Mouse (Mus musculus) forebrain, embryonic 16.5 days (tissue): ENCODE results near the gene Gpr171. TPM values are rescaled to one million over a fixed set of nuclear protein-coding genes. Genes with fewer than 3 reads are reported as not detected.
A peak's percentile ranks its signal among the peaks of the same experiment; 100 is the strongest.

Source experiments
- ATAC-seq: fragments of 200-750 bp; cut with Nextera tagmentation; 2 replicates; pipeline ENCODE4 v1.8.0; 2017; ENCODE audit warnings: mild to moderate bottlenecking, moderate library complexity
- H3K27ac ChIP-seq: fragments of 300-500 bp; sonication (generic); 2 replicates; pipeline ENCODE4 v1.5.1; 2014; ENCODE audit warnings: low read length, control low read depth
- H3K27me3 ChIP-seq: fragments of 300-500 bp; sonication (generic); replicated peaks from 2 replicates; pipeline ENCODE4 v1.6.1; 2014; ENCODE audit warnings: low read length; ENCODE audit not compliant: control insufficient read depth, insufficient read depth
- H3K36me3 ChIP-seq: fragments of 300-500 bp; sonication (generic); 2 replicates; pipeline ENCODE4 v1.6.1; 2014; ENCODE audit not compliant: control insufficient read depth, insufficient read depth
- H3K4me1 ChIP-seq: fragments of 300-500 bp; sonication (generic); replicated peaks from 2 replicates; pipeline ENCODE4 v1.6.1; 2014; ENCODE audit warnings: low read length; ENCODE audit not compliant: control insufficient read depth, insufficient read depth
- H3K4me2 ChIP-seq: fragments of 300-500 bp; sonication (generic); 2 replicates; pipeline ENCODE4 v1.6.1; 2014; ENCODE audit warnings: mild to moderate bottlenecking, low read length, control low read depth
- H3K4me3 ChIP-seq: fragments of 300-500 bp; sonication (generic); replicated peaks from 2 replicates; pipeline ENCODE4 v1.5.1; 2014; ENCODE audit warnings: mild to moderate bottlenecking, low read length, control low read depth
- H3K9ac ChIP-seq: fragments of 300-500 bp; sonication (generic); replicated peaks from 2 replicates; pipeline ENCODE4 v1.6.1; 2014; ENCODE audit warnings: low read depth, low read length, control low read depth
- H3K9me3 ChIP-seq: fragments of 300-500 bp; sonication (generic); 2 replicates; pipeline ENCODE4 v1.6.1; 2016; ENCODE audit warnings: low read length; ENCODE audit not compliant: control insufficient read depth
- WGBS: fragments of 180-500 bp; shearing (Covaris S2); extraction: QIAGEN DNeasy Blood & Tissue Kit; methylation state at CpG from one replicate; pipeline ENCODE4 v1.1.7; 2014; 5-methylcytosine and 5-hydroxymethylcytosine counted together
- polyA plus RNA-seq: library from polyadenylated mRNA; unstranded; fragments of >200 nt; fragmentation: Nextera tagmentation; extraction: Ambion mirVana; gene quantifications from 2 replicates; pipeline ENCODE4 v1.2.1, GENCODE M21; 2015

Gene Gpr171
- polyA plus RNA-seq, 1 experiment from 2014 or later, result 1.8 TPM

DNA sequence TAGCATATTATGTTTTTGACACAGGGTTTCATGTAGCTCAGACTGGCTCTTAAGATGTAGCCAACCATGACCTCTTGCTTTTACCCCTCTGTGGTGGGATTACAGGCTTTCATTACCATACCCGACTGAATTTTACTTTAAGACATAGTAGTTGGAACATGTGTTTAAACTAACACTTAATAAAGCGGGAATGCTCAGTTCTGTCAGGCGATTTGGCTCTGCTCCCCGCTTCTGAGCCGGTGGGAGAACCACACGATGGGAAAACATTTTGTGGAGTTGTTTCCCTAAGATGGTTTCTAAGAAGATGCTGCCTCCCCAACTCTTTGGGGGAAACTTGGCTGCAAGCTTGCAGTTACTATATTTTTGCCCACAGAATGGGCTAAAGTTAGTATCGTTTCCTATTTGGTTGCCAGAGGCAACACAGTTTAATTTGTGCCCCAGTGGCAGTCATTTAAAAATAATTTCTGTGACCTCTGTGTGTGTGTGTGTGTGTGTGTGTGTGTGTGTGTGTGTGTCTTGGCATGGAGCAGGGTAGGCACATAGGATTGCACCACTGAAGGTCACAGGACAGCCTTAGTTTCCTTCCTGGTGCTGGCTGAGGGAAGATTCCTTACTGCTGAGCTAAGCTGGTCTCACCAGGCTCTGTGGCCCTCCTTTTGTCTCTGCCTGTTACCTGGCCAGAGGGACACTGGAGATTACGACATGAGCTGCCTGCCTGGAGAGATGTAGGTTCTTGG lies 34.9 kb downstream of the Gpr171 start:
- Histone ChIP-seq H3K4me2 (no peak overlapping the region), H3K27me3 (no peaks in the 10 kb centered on the region), H3K4me3 (no peak overlapping the region), H3K9ac (no peak overlapping the region), H3K4me1 (no peaks in the 10 kb centered on the region), H3K36me3 (no peaks in the 10 kb centered on the region), H3K27ac (no peak overlapping the region), H3K9me3 (no peaks in the 10 kb centered on the region)
- 72% methylated on average over 8 of the region's 8 CpGs for WGBS
- ATAC-seq, result no peak

DNA sequence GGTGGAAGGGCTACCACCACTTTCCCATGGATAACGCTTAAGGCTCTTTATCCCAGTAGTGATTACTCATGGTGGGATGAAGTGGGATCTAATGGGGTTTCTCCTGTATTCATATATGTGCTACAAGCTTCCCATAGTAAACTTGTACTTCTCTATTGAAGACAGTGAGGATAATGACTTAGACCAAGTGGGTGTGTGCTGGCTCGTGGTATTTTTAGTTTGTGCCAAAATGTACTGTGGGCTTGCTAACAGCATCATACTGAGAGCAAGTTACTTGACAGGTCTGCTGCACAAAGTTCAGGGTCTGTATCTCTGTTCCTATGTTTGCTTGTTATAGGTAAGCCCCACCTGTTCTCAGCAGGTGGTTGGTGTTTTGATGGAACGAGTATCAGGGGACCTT lies 35.7 kb downstream of the Gpr171 start:
- H3K9ac ChIP-seq, result no peak overlapping the region
- H3K27ac ChIP-seq, result no peak overlapping the region
- no peak for ATAC-seq
- no peak overlapping the region for H3K4me3 ChIP-seq
- no peaks in the 10 kb centered on the region for H3K4me1 ChIP-seq
- H3K27me3 ChIP-seq, result no peaks in the 10 kb centered on the region
- WGBS, result 88% methylated on average over 3 of the region's 3 CpGs
- no peaks in the 10 kb centered on the region for H3K36me3 ChIP-seq
- no peaks in the 10 kb centered on the region for H3K9me3 ChIP-seq
- no peak overlapping the region for H3K4me2 ChIP-seq

DNA sequence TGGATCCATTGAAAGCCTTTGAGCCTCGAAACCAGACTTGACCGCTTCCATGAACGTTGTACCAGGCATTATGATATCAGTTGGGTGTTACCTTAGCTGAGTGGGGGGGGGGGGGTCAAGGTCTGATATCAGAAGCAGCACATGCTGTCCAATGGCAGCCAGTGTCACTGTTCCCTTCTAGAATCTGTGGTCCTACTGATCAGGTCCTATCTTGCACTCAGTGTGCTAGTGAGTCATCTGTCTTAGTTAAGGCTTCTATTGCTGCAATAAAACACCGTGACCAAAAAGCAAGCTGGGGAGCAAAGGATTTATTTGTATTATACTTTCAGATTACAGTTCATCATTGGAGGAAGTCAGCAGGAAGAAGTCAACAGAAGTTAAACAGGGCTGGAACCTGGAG lies 38.2 kb downstream of the Gpr171 start:
- 98% methylated on average over 4 of the region's 4 CpGs for WGBS
- Histone ChIP-seq H3K4me2 (no peak overlapping the region), H3K27ac (no peak overlapping the region), H3K9ac (no peak overlapping the region), H3K4me1 (peaks cover 5% of the 10 kb centered on the region), H3K36me3 (no peaks in the 10 kb centered on the region), H3K4me3 (no peak overlapping the region), H3K27me3 (no peaks in the 10 kb centered on the region), H3K9me3 (no peaks in the 10 kb centered on the region)
- ATAC-seq, result no peak

DNA sequence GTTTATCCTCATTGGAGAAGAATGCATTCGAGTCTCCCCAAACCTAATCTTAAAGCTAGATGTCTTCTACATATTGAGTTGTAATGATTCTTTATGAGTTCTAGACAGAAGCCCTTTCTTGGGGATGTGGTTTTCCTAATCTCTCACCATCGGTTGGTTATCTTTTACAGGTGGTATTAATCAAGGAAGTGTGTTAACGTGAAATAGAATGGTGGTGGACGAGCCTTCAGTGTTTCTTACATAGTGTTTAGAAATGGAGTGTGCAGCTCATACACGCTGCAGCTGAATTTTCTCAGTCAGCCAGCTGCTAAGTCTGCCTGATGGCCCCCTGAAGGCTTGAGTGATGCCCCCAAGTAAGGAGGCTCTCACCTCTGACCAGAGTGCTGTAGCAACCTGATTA lies 39.5 kb downstream of the Gpr171 start:
- no peak overlapping the region for H3K27ac ChIP-seq
- H3K36me3 ChIP-seq, result no peaks in the 10 kb centered on the region
- no peaks in the 10 kb centered on the region for H3K9me3 ChIP-seq
- no peak overlapping the region for H3K9ac ChIP-seq
- no peaks in the 10 kb centered on the region for H3K27me3 ChIP-seq
- no peak overlapping the region for H3K4me3 ChIP-seq
- no peak overlapping the region for H3K4me2 ChIP-seq
- peaks cover 5% of the 10 kb centered on the region for H3K4me1 ChIP-seq
- WGBS, result 62% methylated on average over 5 of the region's 5 CpGs
- no peak for ATAC-seq

DNA sequence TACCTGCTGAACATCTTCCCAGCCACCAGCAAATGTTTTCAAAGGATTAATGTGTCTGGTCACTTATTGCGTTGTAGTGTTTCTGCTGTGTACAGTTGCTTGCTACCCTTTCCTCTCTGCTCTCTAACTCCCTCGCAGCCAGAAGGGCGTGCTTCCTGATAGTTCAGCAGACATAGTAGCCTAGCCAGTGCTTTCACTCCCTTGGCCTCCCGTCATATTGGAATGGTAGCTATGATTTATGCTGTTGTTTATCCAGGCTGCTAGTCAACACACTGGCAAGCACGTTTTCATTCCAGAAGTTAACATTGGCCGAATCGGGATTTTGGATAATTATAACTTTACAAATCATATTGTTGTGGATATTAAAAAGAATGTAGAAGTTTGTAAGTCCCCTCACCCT lies 41.5 kb downstream of the Gpr171 start:
- no peaks in the 10 kb centered on the region for H3K27me3 ChIP-seq
- H3K27ac ChIP-seq, result no peak overlapping the region
- no peak overlapping the region for H3K4me3 ChIP-seq
- no peak for ATAC-seq
- peaks cover 5% of the 10 kb centered on the region for H3K4me1 ChIP-seq
- H3K9ac ChIP-seq, result no peak overlapping the region
- 88% methylated on average over 7 of the region's 7 CpGs for WGBS
- H3K9me3 ChIP-seq, result no peaks in the 10 kb centered on the region
- no peak overlapping the region for H3K4me2 ChIP-seq
- H3K36me3 ChIP-seq, result no peaks in the 10 kb centered on the region

DNA sequence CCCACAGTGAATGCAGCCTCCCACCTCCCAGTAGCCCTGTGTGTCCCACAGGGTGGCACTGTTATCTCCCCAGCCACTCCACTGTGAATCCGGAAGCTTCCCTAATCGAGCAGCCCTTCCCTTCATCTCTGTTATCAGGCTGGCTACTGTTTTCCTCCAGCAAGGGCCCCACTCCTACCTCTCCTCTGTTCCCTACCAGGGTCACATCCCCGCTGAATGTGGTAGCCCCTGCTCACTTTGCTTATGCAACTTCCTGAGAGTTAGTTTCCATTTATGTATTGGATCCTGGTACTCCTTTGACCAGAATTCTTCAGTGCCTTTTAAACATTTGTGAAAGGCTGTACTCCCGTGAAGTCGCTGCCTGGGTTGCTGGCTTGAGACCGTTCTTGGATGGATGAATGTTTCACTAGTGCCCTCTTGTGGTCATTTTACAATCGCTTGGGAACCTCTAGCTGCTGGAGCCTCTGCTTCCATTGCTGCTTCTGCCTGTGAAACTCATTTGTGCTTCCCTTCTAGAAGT lies 42.5 kb downstream of the Gpr171 start:
- ATAC-seq, result peak; percentile 97
- WGBS, result 5% methylated on average over 7 of the region's 7 CpGs
- no peaks in the 10 kb centered on the region for H3K27me3 ChIP-seq
- no peaks in the 10 kb centered on the region for H3K36me3 ChIP-seq
- H3K4me2 ChIP-seq, result peak overlapping the region; percentile 32
- no peak overlapping the region for H3K4me3 ChIP-seq
- peaks cover 5% of the 10 kb centered on the region for H3K4me1 ChIP-seq
- no peaks in the 10 kb centered on the region for H3K9me3 ChIP-seq
- H3K27ac ChIP-seq, result no peak overlapping the region
- H3K9ac ChIP-seq, result no peak overlapping the region; the same call in 1 of the 2 replicates

DNA sequence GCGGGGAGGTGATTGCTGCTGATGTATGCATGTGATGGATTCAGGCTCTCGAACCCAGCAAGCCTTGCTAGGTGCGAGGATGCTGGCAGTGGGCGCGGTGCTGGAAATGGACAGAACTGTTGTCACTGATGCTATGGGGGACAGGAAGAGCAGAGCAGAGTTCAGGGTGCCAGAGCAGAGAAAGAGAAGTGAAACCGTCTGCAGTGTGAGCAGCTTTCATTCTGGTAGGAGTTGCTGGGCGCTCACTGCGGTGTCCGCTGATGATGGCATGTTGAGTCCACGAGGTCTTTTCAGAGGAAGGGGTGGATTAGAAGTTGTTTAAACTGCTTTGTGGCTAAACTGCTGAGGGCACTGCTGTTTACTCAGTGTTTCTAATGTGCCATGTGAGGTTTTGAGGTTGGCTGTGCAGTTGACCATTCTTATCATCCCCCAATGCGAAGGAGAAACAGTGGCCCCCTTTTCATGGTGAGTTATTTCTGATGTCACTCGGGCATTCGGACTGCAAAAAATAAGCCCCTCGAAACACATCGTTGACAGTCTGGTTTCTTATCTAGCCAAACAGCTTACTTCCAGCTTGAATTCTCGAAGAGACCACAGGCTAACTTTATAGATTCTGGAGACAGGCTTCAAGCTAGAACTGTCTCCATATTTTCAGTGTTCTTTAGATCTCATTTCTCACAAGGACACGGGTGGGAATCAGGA lies 46.6 kb downstream of the Gpr171 start:
- ATAC-seq, result no peak
- Histone ChIP-seq H3K9ac (no peak overlapping the region), H3K36me3 (no peaks in the 10 kb centered on the region), H3K4me2 (no peak overlapping the region), H3K27me3 (no peaks in the 10 kb centered on the region), H3K27ac (no peak overlapping the region), H3K4me3 (no peak overlapping the region), H3K4me1 (peaks cover 5% of the 10 kb centered on the region), H3K9me3 (no peaks in the 10 kb centered on the region)
- WGBS, result 89% methylated on average over 17 of the region's 17 CpGs

Other genes starting within 250 kb of the Gpr171 start
- gene Clrn1, start 216.5 kb downstream of the Gpr171 start, polyA plus RNA-seq, result 0.94 and 2.0 TPM in 2 replicates
- 3.3 and 4.3 TPM in 2 replicates for gene Med12l, start 96.0 kb downstream of the Gpr171 start, polyA plus RNA-seq
- gene P2ry14, start 51.8 kb upstream of the Gpr171 start, polyA plus RNA-seq, result 3.9 and 4.3 TPM in 2 replicates
- 0.22 TPM in 1 of 2 replicates, not detected in the other for gene Gpr87, start 93.3 kb upstream of the Gpr171 start, polyA plus RNA-seq
- gene P2ry13, start 109.1 kb upstream of the Gpr171 start, polyA plus RNA-seq, result 1.8 and 2.2 TPM in 2 replicates
- gene P2ry12, start 161.1 kb upstream of the Gpr171 start, polyA plus RNA-seq, result 9.8 and 10.4 TPM in 2 replicates
- 2.3 and 2.5 TPM in 2 replicates for gene Igsf10, start 242.6 kb upstream of the Gpr171 start, polyA plus RNA-seq